Mouse (Mus musculus): ENCODE results near the gene Clca3a1.
"Not testable (repeated sequence)": the region's sequence is repeated elsewhere in the genome, so short reads cannot be mapped to it uniquely, and the experiment has no call there.

Clca3a1 gene

GRCm38 (mm10) chr3:144760592-144761309, at the start of gene Clca3a1:
TSS of gene Clca3a1 (minus strand) at chr3:144760977.
- in situ Hi-C loops (cut with MboI; ENCODE audit: unreplicated experiment in 2 of 2): no loop called here

DNA sequence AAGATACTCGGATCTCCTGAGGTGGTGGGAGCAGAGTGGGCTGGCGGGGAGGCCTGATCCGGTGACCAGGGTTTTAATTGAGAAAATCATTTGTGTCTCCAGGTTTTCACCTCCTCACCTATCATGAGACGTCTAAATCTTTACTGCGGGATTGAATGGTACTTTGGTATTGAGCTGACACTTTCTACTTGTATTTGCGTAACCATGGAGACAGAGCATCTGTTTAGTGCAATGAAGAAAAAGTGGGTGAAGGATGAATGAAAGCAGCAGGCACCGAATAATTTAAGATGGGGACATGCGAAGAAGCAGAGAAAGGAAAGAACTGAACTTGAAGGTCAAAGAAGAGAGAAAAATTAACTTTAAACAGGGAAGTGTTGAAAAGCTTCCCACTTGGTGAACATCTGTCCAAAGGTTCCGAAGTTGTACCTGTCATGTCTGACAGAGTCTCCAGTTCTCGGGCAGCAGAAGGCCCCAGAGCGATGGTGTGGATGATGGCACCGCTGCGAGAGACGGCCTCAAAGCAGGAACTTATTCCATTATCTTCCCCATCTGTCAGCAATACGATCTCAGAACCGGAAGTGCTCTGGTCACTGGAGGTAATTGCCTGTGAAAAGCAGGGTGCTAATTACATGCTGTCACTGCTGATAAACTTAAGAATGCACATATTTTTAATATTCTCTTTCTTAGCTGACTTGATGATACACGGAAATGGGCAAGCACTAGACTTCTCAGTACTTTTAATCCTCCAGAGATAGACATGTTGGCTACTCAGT, 47.6 kb upstream of the Clca3a1 start:
- in situ Hi-C loops (cut with MboI; ENCODE audit: unreplicated experiment in 2 of 2): not testable (repeated sequence)

DNA sequence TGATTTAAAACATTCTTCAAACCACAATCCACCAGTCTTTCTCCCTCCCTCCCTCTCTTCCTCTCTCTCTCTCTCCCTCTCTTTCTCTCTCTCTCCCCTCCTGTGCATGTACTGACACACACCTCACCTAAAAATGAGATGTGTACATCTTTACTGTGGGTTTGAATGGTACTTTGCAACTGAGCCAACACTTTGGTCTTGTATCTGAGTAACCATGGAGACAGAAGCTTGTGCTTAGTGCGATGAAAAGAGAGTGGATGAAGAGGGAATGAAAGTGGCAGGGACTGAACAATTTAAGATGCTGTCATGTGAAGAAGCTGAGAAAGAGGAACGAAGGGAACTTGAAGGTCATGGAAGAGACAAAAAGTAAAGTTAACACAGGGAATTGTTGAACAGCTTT, 45.8 kb upstream of the Clca3a1 start:
- in situ Hi-C loops (cut with MboI; ENCODE audit: unreplicated experiment in 2 of 2): not testable (repeated sequence)

DNA sequence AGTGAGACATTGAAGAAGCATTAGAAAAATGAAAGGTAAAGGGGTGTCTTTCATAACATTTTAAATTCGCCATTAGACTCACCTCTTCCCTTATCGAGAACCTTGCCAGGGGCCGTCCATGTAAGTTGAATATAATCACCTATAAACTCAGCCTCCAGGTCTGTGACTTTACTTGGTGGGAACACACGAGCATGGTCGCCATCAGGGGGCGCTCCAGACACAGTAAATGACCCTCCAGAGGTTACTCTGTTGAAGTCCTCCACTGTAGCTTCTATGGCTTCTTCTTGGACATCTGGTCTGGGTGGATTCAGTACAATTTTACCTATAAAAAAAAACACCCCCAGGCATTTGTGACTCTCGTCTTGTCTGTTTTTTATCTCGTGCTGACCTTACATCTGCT, 41.1 kb upstream of the Clca3a1 start:
- in situ Hi-C loops (cut with MboI; ENCODE audit: unreplicated experiment in 2 of 2): no loop called here

- in situ Hi-C loops (cut with MboI; ENCODE audit: unreplicated experiment in 2 of 2): no loop called here
Observed at GRCm38 (mm10) chr3:144785181-144786148, 24.7 kb upstream of the Clca3a1 start.

- in situ Hi-C loops (cut with MboI; ENCODE audit: unreplicated experiment in 2 of 2): no loop called here
Observed at GRCm38 (mm10) chr3:144765161-144765560, 4.4 kb upstream of the Clca3a1 start.

GRCm38 (mm10) chr3:144761454-144761853, 677 bp upstream of the Clca3a1 start:
- in situ Hi-C loops (cut with MboI; ENCODE audit: unreplicated experiment in 2 of 2): no loop called here

DNA sequence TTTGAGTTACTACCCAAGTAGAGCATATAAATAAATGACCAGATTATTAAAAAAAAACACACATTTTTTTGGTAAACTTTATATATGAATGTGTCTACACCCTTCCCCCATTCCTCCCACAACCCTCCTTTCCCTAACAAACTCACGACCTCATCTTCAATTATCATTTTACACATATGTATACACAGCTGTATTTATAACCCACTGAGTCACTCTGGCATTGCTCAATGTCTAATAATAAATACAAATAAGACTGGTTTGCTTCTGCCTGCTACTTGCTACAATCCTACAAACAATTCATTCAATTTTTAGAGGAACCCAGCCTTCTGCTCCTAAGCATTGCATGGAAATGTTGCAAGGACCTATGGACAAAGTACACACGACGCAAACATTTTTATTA, 1.1 kb downstream of the Clca3a1 start:
- in situ Hi-C loops (cut with MboI; ENCODE audit: unreplicated experiment in 2 of 2): no loop called here

GRCm38 (mm10) chr3:144756103-144756502, 4.7 kb downstream of the Clca3a1 start:
- in situ Hi-C loops (cut with MboI; ENCODE audit: unreplicated experiment in 2 of 2): not testable (repeated sequence)

DNA sequence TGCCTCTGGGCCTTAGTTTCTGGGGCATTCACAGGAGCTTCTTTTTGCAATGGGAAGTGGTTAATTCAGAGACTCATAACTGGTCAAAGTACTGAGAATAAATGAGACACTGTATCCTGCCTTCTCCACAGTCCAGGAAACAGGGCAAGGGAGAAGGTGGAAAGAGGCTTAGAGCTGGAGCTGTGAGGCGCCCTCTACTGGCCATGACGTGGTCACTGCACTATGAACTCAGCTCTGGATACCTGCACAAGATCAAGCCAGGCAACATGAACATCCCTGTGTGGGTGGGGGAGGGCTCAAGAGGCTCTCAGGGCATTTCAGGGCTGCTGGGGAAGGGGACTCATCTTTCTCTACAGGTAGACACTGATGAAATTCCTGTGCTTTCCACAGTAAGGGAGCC, 7.7 kb downstream of the Clca3a1 start:
- in situ Hi-C loops (cut with MboI; ENCODE audit: unreplicated experiment in 2 of 2): no loop called here

- in situ Hi-C loops (cut with MboI; ENCODE audit: unreplicated experiment in 2 of 2): not testable (repeated sequence)
Observed at GRCm38 (mm10) chr3:144749062-144749963, 11.5 kb downstream of the Clca3a1 start.

DNA sequence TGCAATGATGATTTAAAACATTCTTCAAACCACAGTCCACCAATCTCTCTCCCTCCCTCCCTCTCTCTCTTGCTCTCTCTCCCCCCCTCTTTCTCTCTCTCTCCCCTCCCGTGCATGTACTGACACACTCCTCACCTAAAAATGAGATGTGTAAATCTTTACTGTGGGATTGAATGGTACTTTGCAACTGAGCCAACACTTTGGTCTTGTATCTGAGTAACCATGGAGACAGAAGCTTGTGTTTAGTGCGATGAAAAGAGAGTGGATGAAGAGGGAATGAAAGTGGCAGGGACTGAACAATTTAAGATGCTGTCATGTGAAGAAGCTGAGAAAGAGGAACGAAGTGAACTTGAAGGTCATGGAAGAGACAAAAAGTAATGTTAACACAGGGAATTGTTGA, 13.1 kb downstream of the Clca3a1 start:
- in situ Hi-C loops (cut with MboI; ENCODE audit: unreplicated experiment in 2 of 2): not testable (repeated sequence)

- in situ Hi-C loops (cut with MboI; ENCODE audit: unreplicated experiment in 2 of 2): not testable (repeated sequence)
Observed at GRCm38 (mm10) chr3:144738396-144738795, 22.4 kb downstream of the Clca3a1 start.

DNA sequence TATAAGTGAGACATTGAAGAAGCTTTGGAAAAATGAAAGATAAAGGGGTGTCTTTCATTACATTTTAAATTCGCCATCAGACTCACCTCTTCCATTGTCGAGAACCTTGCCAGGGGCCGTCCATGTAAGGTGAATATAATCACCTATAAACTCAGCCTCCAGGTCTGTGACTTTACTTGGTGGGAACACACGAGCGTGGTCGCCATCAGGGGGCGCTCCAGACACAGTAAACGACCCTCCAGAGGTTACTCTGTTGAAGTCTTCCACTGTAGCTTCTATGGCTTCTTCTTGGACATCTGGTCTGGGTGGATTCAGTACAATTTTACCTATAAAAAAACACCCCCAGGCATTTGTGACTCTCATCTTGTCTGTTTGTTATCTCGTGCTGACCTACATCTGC, 23.9 kb downstream of the Clca3a1 start:
- in situ Hi-C loops (cut with MboI; ENCODE audit: unreplicated experiment in 2 of 2): no loop called here

GRCm38 (mm10) chr3:144723455-144723854, 37.3 kb downstream of the Clca3a1 start:
- in situ Hi-C loops (cut with MboI; ENCODE audit: unreplicated experiment in 2 of 2): loop anchor here (5.0 to 25.0 kb wide), 6 partner anchors 106 to 1836 kb away; partner anchors contain the start of genes Rpf1 (in 2 of the 2), Bcl10 (in 1 of the 2) and Pkn2 (in 1 of the 2)

DNA sequence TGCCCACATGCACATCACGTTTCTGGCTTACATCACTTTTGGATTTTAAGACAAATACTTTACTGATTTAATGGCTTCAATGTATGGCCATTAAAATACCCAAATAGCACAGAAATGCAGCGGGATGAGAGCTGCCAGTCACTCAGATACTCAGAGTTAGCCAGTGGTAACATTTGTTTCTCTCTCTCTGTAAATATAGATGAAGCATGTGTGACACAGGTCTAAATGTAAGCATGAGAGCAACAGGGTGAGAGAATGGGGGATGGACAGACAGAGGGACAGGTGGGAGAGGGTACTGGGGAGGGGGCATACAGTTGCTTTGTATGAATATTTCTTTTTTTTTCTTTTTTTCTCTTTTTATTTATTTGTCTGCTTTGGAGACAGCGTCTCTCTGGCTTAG, 38.2 kb downstream of the Clca3a1 start:
- in situ Hi-C loops (cut with MboI; ENCODE audit: unreplicated experiment in 2 of 2): loop anchor here (5.0 to 25.0 kb wide), 6 partner anchors 105 to 1835 kb away; partner anchors contain the start of genes Rpf1 (in 2 of the 2), Bcl10 (in 1 of the 2) and Pkn2 (in 1 of the 2)

- in situ Hi-C loops (cut with MboI; ENCODE audit: unreplicated experiment in 2 of 2): loop anchor here (5.0 to 25.0 kb wide), 6 partner anchors 105 to 1835 kb away; partner anchors contain the start of genes Rpf1 (in 2 of the 2), Bcl10 (in 1 of the 2) and Pkn2 (in 1 of the 2)
Observed at GRCm38 (mm10) chr3:144721860-144722256, 38.9 kb downstream of the Clca3a1 start.

- in situ Hi-C loops (cut with MboI; ENCODE audit: unreplicated experiment in 2 of 2): loop anchor here (5.0 to 25.0 kb wide), 6 partner anchors 104 to 1834 kb away; partner anchors contain the start of genes Rpf1 (in 2 of the 2), Bcl10 (in 1 of the 2) and Pkn2 (in 1 of the 2)
Observed at GRCm38 (mm10) chr3:144721077-144721859, 39.5 kb downstream of the Clca3a1 start.

Measured in v-Abl transformed pro-B cells (cell line).